Mouse (Mus musculus) spleen, postnatal 0 days (tissue): ENCODE data around the gene C1ql1. TPM values are rescaled to one million over a fixed set of nuclear protein-coding genes. Genes with fewer than 3 reads are reported as not detected.

Experiments used
- polyA plus RNA-seq: library from polyadenylated mRNA; unstranded; fragments of >200 nt; fragmentation: Nextera tagmentation; extraction: Ambion mirVana; gene quantifications from 2 replicates; pipeline ENCODE4 v1.2.1, GENCODE M21; 2015

C1ql1 gene
- 0.08 and 0.28 TPM in 2 replicates for polyA plus RNA-seq

DNA sequence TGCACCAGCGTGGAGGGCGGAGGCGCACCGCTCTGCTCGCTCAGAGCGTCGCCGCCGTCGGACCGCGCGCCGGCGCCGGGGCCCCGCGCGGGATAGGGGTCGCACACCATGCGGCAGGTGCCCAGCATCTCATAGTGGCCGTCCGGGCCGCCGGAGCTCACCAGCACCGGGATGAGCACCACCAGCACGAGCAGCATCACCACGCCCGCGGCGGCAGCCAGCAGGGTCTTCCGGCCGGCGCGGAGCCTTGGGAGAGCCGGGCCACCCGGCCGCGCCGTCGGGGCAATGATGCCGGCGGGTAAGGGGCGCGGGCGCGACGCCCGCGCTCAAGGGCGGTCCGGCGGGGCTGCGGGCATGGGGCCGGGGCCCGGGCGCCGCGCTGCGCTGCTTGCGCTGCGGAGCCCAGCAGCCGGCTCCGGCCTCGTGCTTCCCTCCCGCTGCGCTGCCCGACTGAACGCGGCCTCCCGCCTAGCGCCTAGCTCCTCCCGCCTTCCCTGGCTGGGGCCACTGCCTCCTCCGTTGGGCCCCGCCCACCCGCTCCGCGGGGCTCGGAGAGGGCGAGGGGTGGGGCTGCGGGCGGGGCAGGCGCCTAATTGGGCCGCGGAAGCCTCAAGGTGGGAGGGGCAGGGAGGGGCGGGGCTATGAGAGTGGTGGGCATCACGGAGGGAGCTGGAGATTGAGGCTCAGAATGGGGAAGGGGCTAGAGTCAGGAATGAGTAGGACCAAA is at the start of gene C1ql1:
Gene C1ql1 (minus strand): TSS at position 424 of the 727 bp plus-strand sequence.

DNA sequence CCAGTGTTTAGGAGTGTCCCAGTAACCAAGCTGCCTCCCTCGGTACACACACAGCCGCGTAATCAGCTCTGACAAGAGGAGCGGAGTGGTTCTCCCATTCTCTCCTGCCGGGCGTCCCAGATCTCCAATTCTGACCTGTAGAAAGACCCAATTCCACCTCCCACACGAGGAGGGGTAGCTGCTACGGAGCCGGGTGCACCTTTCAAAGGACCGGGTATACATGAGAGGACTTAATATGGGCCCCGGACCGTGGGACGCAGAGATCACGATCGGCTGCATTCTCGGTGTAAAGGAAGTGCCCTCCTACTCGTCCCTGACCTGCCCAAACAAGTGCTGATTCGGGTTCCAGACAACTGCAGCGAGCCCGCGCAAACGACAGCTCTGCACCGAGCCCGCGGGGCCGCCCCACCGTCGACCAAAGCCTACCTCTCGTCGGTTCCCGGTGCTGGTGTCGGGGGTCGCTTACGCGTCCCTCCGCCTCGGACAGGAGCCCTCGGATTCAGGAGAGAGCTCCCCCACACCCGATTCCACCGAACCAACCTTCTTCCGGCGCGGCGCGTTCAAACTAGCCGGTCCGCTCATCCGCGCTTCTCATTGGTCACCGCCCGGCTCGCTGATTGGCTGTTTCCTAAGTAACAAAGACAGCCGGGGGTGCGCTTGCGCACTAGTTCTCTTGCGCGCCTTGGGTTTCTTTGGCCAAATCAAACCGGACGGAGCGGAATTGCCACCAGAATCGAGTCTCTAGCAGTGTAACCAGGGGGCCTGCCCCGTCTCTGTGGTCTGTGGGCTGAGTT is 21.7 kb downstream of the C1ql1 start, which contains the start of gene Kif18b:
Gene Kif18b (minus strand): TSS at position 568 of the 794 bp plus-strand sequence.

DNA sequence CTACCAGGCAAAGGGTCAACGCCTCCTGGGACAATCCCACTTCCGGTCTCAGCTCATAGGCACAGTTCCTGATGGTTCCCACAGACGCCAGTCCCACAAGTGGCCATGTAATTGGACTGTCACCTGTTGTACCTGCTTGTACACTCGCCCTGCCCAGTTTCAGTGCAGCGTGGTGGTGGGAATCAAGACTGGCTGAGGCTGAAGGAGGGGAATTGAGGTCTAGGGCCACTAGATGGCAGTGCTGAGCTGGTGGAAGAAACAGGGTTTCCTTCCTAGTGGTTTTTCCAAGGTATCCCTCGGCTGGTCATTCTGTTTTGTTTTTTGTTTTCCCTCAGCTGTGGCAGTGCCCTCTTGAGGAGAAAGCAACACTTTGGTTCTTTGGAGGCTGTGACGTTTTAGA is 45.7 kb downstream of the C1ql1 start, which contains the start of gene Gfap:
Gene Gfap (minus strand): TSS at position 150 of the 400 bp plus-strand sequence.

Other genes with a start within 250 kb of the C1ql1 start
- gene Ccdc43, start 248.9 kb downstream of the C1ql1 start, polyA plus RNA-seq, result 14.4 and 16.5 TPM in 2 replicates
- gene Adam11, start 185.2 kb downstream of the C1ql1 start, polyA plus RNA-seq, result 0.82 and 1.2 TPM in 2 replicates
- 7.1 and 9.2 TPM in 2 replicates for gene Gjc1, start 127.0 kb downstream of the C1ql1 start, polyA plus RNA-seq
- 0.29 TPM in 1 of 2 replicates, not detected in the other for gene Higd1b, start 110.8 kb downstream of the C1ql1 start, polyA plus RNA-seq
- gene Eftud2, start 65.7 kb downstream of the C1ql1 start, polyA plus RNA-seq, result 110 and 121 TPM in 2 replicates
- gene Ccdc103, start 65.5 kb downstream of the C1ql1 start, polyA plus RNA-seq, result 0.69 and 0.77 TPM in 2 replicates
- gene Fam187a, start 61.5 kb downstream of the C1ql1 start, polyA plus RNA-seq, result not detected in 2 replicates
- gene Gfap, start 45.8 kb downstream of the C1ql1 start, polyA plus RNA-seq, result 8.5 and 9.8 TPM in 2 replicates
- 7.1 and 9.6 TPM in 2 replicates for gene Kif18b, start 21.6 kb downstream of the C1ql1 start, polyA plus RNA-seq
- gene Nmt1, start 81.5 kb upstream of the C1ql1 start, polyA plus RNA-seq, result 53.0 and 56.6 TPM in 2 replicates
- gene Dcakd, start 81.6 kb upstream of the C1ql1 start, polyA plus RNA-seq, result 20.9 and 27.5 TPM in 2 replicates
- gene Plcd3, start 155.0 kb upstream of the C1ql1 start, polyA plus RNA-seq, result 0.82 and 1.1 TPM in 2 replicates
- 30.9 and 34.6 TPM in 2 replicates for gene Acbd4, start 155.0 kb upstream of the C1ql1 start, polyA plus RNA-seq
- 3.3 and 4.2 TPM in 2 replicates for gene Hexim1, start 169.5 kb upstream of the C1ql1 start, polyA plus RNA-seq
- gene Hexim2, start 185.7 kb upstream of the C1ql1 start, polyA plus RNA-seq, result 8.2 and 8.6 TPM in 2 replicates
- gene Fmnl1, start 224.4 kb upstream of the C1ql1 start, polyA plus RNA-seq, result 11.2 and 16.8 TPM in 2 replicates